Mouse (Mus musculus): ENCODE data around the gene Tbc1d5.

GRCm38 (mm10) chr17:50795445-50796095, 383.6 kb downstream of the Tbc1d5 start:
- TF ChIP-seq CTCF (conservative IDR thresholded peaks at IDR 0.05; ENCODE audit: low read length), result peak; percentile 63
- TF ChIP-seq POU5F1 (IDR thresholded peaks at IDR 0.05; ENCODE audit: borderline replicate concordance, low read length), result no peak

Data from E14TG2a.4 (cell line).